Mouse (Mus musculus) forebrain, embryonic 10.5 days (tissue): ENCODE results near the gene Plekhm3. TPM values are rescaled to one million over a fixed set of nuclear protein-coding genes. Genes with fewer than 3 reads are reported as not detected.

Experiments used
- DNase-seq: peaks from one replicate; pipeline ENCODE4 v3.0.0-alpha.2; 2017; ENCODE audit warnings: low spot score; ENCODE audit errors: extremely low spot score
- H3K27ac ChIP-seq: fragments of 300-500 bp; sonication (generic); 2 replicates; pipeline ENCODE4 v1.5.1; 2016; ENCODE audit warnings: mild to moderate bottlenecking
- H3K27me3 ChIP-seq: fragments of 300-500 bp; sonication (generic); 2 replicates; pipeline ENCODE4 v1.6.1; 2016; ENCODE audit warnings: mild to moderate bottlenecking; ENCODE audit not compliant: poor library complexity, severe bottlenecking
- H3K36me3 ChIP-seq: fragments of 300-500 bp; sonication (generic); replicated peaks from 2 replicates; pipeline ENCODE4 v1.6.1; 2016; ENCODE audit warnings: mild to moderate bottlenecking, moderate library complexity
- H3K4me1 ChIP-seq: fragments of 300-500 bp; sonication (generic); 2 replicates; pipeline ENCODE4 v1.6.1; 2016
- H3K4me3 ChIP-seq: fragments of 300-500 bp; sonication (generic); 2 replicates; pipeline ENCODE4 v1.5.1; 2016; ENCODE audit warnings: mild to moderate bottlenecking, moderate library complexity
- H3K9me3 ChIP-seq: fragments of 300-500 bp; sonication (generic); 2 replicates; pipeline ENCODE4 v1.6.1; 2016; ENCODE audit warnings: mild to moderate bottlenecking, moderate library complexity
- WGBS: fragments of 180-500 bp; shearing (Covaris S2); methylation state at CpG from one replicate; pipeline ENCODE4 v1.1.7; 2016; 5-methylcytosine and 5-hydroxymethylcytosine counted together
- polyA plus RNA-seq: library from polyadenylated mRNA; unstranded; fragments of >200 nt; fragmentation: Nextera tagmentation; extraction: Ambion mirVana; gene quantifications from 2 replicates; pipeline ENCODE4 v1.2.1, GENCODE M21; 2016

The Plekhm3 gene
- polyA plus RNA-seq, 1 experiment from 2014 or later = 7.2 TPM

GRCm38 (mm10) chr1:64840930-64841329 is 115.7 kb downstream of the Plekhm3 start:
- H3K27me3 ChIP-seq = no peaks in the 10 kb centered on the region

DNA sequence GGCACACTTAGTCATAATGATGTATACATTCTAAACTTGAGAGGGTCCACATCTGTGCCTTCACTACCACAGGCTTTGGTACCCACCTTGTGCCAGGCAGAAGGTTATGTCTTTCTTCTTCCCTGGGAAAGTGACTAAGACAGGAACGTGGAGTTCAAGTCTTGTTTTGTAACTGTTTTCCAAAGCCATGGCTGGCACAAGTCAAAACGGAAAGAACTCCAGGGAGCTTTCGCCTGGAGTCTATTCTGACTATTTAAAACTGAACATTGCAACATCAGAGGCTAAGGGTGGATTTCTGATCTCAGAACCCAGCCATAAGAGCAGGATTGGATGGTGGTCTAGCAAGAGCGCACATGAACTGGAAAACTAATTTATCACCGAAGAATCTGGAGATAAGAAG is 120.0 kb downstream of the Plekhm3 start:
- Histone ChIP-seq H3K4me3 (no peak overlapping the region), H3K4me1 (peaks cover 12% of the 10 kb centered on the region), H3K27ac (no peak overlapping the region), H3K27me3 (no peaks in the 10 kb centered on the region), H3K36me3 (no peaks in the 10 kb centered on the region), H3K9me3 (no peaks in the 10 kb centered on the region)
- DNase-seq = no peak
- WGBS = 91% methylated on average over 5 of the region's 5 CpGs

More at GRCm38 (mm10) chr1:64840930-64841329, 115.7 kb downstream of the Plekhm3 start:
- H3K27ac ChIP-seq = no peak overlapping the region
- no peaks in the 10 kb centered on the region for H3K9me3 ChIP-seq
- DNase-seq = no peak
- 62% methylated on average over 1 of the region's 1 CpGs for WGBS
- peaks cover 29% of the 10 kb centered on the region for H3K4me1 ChIP-seq
- H3K4me3 ChIP-seq = no peak overlapping the region
- H3K36me3 ChIP-seq = no peaks in the 10 kb centered on the region

GRCm38 (mm10) chr1:64836114-64836513 is 120.5 kb downstream of the Plekhm3 start:
- H3K36me3 ChIP-seq = no peaks in the 10 kb centered on the region
- no peaks in the 10 kb centered on the region for H3K27me3 ChIP-seq
- no peaks in the 10 kb centered on the region for H3K9me3 ChIP-seq
- 44% methylated on average over 3 of the region's 3 CpGs for WGBS
- peaks cover 12% of the 10 kb centered on the region for H3K4me1 ChIP-seq
- no peak for DNase-seq
- no peak overlapping the region for H3K27ac ChIP-seq
- no peak overlapping the region for H3K4me3 ChIP-seq

DNA sequence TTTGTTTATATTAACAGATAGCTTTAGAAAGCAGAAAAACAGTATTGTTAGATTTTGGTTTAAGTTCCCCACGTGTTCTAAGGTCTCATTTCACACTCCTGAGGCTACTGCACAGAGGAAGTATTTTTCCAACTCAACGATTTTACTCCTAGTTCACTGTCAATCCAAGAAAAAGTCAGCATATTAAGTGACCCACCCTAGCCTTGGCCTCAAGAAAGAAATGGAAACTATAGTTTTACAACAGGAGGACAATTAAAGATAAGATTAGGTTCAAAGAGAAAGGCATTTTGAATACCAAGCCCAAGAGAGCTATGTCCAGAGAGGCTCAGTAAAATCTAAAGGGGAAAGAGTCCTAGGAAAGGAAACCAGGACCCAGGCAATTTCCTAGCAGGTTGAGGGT is 125.1 kb downstream of the Plekhm3 start:
- Histone ChIP-seq H3K4me1 (peaks cover 18% of the 10 kb centered on the region), H3K36me3 (no peaks in the 10 kb centered on the region), H3K4me3 (no peak overlapping the region), H3K9me3 (no peaks in the 10 kb centered on the region), H3K27ac (no peak overlapping the region), H3K27me3 (no peaks in the 10 kb centered on the region)
- DNase-seq = no peak
- 69% methylated on average over 2 of the region's 2 CpGs for WGBS

DNA sequence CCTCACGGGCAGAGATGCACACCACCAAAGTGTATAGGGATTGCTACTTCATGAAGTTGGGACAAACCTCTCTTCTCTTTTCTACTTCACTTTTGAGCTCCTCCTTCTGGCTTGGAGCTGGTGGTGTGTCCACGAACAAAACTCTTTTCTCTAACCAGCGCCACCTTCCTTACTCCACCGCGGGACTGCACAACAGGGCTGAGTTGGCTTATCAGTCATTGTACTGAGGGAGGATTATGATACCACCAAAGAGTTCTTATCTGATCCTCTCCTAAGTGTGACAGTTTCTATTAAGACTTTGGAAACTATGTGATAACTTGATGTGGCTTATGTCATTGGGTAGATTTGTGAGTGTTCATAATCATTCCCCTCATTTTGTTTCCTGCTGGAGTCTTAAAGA is 129.2 kb downstream of the Plekhm3 start:
- 91% methylated on average over 5 of the region's 5 CpGs for WGBS
- DNase-seq = no peak
- no peak overlapping the region for H3K27ac ChIP-seq
- no peaks in the 10 kb centered on the region for H3K9me3 ChIP-seq
- H3K4me1 ChIP-seq = peaks cover 12% of the 10 kb centered on the region
- H3K4me3 ChIP-seq = no peak overlapping the region
- H3K27me3 ChIP-seq = no peaks in the 10 kb centered on the region
- no peaks in the 10 kb centered on the region for H3K36me3 ChIP-seq

DNA sequence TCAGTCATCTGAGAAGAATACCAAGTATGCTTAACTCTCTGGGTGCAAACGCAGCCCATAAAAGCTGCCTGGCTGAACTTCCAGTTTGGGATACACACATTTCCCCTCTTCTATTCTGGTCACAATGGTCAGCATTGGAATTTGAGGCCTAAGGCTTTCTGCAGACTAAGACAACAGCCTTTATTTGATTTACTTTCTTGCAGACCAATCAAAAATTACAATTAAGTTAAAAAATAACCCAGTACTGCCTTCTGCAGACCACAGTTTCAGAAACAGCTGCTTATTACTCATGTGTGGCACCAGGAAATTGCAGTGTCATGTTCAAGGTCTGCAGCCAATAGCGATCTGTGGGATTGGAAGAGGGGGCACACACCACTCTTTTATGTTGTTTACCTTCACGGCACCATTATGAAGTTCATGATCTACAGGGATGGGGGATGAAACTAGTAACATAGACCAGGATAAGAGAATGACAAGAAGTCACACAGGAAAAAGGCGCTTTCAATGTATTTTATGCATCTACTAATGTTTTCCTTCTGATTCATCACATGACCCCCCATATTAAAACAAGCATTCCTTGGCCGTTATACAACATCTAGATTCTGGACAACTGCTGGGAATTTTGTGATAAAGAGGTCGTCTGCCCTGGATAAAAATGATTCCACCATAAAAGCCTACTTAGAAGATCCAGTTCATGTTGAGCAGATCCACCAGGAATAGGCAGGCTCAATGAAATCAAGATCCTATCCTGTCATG is 130.1 kb downstream of the Plekhm3 start:
- Histone ChIP-seq H3K4me1 (peaks cover 12% of the 10 kb centered on the region), H3K4me3 (no peak overlapping the region), H3K36me3 (no peaks in the 10 kb centered on the region), H3K27ac (no peak overlapping the region), H3K27me3 (no peaks in the 10 kb centered on the region), H3K9me3 (no peaks in the 10 kb centered on the region)
- DNase-seq = no peak
- WGBS = 92% methylated on average over 6 of the region's 6 CpGs

DNA sequence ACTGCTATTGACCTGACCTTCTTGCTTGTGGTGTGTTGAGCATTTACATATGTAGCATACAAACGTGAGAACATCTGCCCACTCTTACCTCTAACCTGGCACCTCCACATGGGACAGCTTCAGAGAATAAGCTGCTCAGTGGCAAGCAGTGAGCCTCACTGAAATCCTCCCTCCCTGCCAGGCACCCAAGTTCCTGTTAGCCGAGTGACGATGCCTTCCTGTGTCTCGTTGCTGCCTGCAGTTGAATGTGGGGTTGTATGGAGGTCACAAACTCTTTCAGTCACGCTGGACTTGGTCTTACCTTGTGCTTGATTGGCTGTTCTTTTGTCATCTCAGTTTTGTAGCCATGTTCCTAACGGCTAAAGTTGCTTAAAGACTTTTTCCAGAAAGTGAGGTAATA is 133.1 kb downstream of the Plekhm3 start:
- Histone ChIP-seq H3K27me3 (no peaks in the 10 kb centered on the region), H3K27ac (no peak overlapping the region), H3K9me3 (no peaks in the 10 kb centered on the region), H3K4me3 (no peak overlapping the region), H3K36me3 (no peaks in the 10 kb centered on the region), H3K4me1 (no peaks in the 10 kb centered on the region; the same call in 1 of the 2 replicates)
- DNase-seq = no peak
- WGBS = 75% methylated on average over 6 of the region's 6 CpGs

GRCm38 (mm10) chr1:64817709-64818108 is 138.9 kb downstream of the Plekhm3 start:
- no peak for DNase-seq
- Histone ChIP-seq H3K4me1 (no peaks in the 10 kb centered on the region), H3K27me3 (no peaks in the 10 kb centered on the region), H3K9me3 (no peaks in the 10 kb centered on the region), H3K27ac (no peak overlapping the region), H3K4me3 (no peak overlapping the region), H3K36me3 (no peaks in the 10 kb centered on the region)
- WGBS = 91% methylated on average over 5 of the region's 5 CpGs

- 95% methylated on average over 2 of the region's 2 CpGs for WGBS
- no peak for DNase-seq
- Histone ChIP-seq H3K4me1 (peaks cover 8% of the 10 kb centered on the region), H3K36me3 (no peaks in the 10 kb centered on the region), H3K9me3 (no peaks in the 10 kb centered on the region), H3K4me3 (no peak overlapping the region), H3K27ac (no peak overlapping the region), H3K27me3 (no peaks in the 10 kb centered on the region)
Measured at GRCm38 (mm10) chr1:64813182-64813581, 143.4 kb downstream of the Plekhm3 start.

- 93% methylated on average over 1 of the region's 1 CpGs for WGBS
- no peaks in the 10 kb centered on the region for H3K36me3 ChIP-seq
- H3K9me3 ChIP-seq = no peaks in the 10 kb centered on the region
- peaks cover 8% of the 10 kb centered on the region for H3K4me1 ChIP-seq
- DNase-seq = no peak
- H3K4me3 ChIP-seq = no peak overlapping the region
- H3K27me3 ChIP-seq = no peaks in the 10 kb centered on the region
- H3K27ac ChIP-seq = no peak overlapping the region
Measured at GRCm38 (mm10) chr1:64811956-64812355, 144.7 kb downstream of the Plekhm3 start.

- no peaks in the 10 kb centered on the region for H3K36me3 ChIP-seq
- no peak for DNase-seq
- H3K27me3 ChIP-seq = peaks cover 14% of the 10 kb centered on the region; the same call in 1 of the 2 replicates
- H3K27ac ChIP-seq = no peak overlapping the region
- peaks cover 22% of the 10 kb centered on the region for H3K4me1 ChIP-seq
- H3K9me3 ChIP-seq = no peaks in the 10 kb centered on the region
- WGBS = 68% methylated on average over 2 of the region's 2 CpGs
- H3K4me3 ChIP-seq = no peak overlapping the region
Measured at GRCm38 (mm10) chr1:64809085-64809484, 147.5 kb downstream of the Plekhm3 start.

DNA sequence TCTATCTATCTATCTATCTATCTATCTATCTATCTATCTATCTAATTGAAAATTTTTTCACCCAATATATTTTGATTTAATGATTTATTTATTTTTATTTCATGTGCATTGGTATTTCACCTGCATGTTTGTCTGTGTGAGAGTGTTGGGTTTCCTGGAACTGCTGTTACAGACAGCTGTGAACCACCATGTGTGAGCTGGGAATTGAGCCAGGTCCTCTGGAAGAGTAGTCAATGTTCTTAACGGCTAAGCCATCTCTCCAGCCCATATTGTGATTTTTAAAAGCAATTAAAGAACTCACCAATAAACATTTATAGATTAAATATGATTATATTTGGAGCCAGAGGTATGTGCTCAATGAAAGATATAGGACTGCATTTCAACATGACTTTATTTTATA is 148.9 kb downstream of the Plekhm3 start:
- no peaks in the 10 kb centered on the region for H3K36me3 ChIP-seq
- no peak overlapping the region for H3K27ac ChIP-seq
- peaks cover 20% of the 10 kb centered on the region; the same call in 1 of the 2 replicates for H3K27me3 ChIP-seq
- H3K4me3 ChIP-seq = no peak overlapping the region
- H3K9me3 ChIP-seq = no peaks in the 10 kb centered on the region
- H3K4me1 ChIP-seq = peaks cover 35% of the 10 kb centered on the region
- WGBS = 92% methylated on average over 1 of the region's 1 CpGs
- no peak for DNase-seq

DNA sequence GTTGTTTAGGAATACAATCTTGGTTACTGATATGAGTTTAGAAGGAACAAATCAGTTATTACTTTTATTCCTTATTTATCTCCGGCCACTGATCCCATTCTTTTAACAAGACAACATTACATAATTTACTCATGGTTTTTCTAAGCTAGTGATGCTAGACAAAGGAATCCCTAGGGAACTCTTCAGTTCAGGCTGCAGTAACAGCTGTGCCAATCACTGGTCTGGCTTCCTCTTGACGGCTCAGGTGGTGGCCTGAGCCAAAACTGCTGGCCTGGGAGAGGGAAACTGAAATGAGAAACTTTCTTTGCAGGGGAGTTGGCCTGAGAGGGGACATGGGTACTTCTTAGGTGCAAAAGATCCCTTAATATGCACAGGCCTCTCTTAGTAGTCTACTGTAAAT is 151.4 kb downstream of the Plekhm3 start:
- Histone ChIP-seq H3K4me3 (no peak overlapping the region), H3K9me3 (no peaks in the 10 kb centered on the region), H3K4me1 (peaks cover 38% of the 10 kb centered on the region), H3K27ac (no peak overlapping the region), H3K36me3 (no peaks in the 10 kb centered on the region), H3K27me3 (peaks cover 40% of the 10 kb centered on the region)
- 41% methylated on average over 2 of the region's 2 CpGs for WGBS
- DNase-seq = no peak
